Mouse (Mus musculus): Measurements from ENCODE around the gene Stx1b. TPM values are rescaled to one million over a fixed set of nuclear protein-coding genes. Genes with fewer than 3 reads are reported as not detected.
"Not testable (repeated sequence)": the region's sequence is repeated elsewhere in the genome, so short reads cannot be mapped to it uniquely, and the experiment has no call there.

Gene Stx1b
- polyA plus RNA-seq, 1 experiment from 2014 or later, result 0.80 TPM

DNA sequence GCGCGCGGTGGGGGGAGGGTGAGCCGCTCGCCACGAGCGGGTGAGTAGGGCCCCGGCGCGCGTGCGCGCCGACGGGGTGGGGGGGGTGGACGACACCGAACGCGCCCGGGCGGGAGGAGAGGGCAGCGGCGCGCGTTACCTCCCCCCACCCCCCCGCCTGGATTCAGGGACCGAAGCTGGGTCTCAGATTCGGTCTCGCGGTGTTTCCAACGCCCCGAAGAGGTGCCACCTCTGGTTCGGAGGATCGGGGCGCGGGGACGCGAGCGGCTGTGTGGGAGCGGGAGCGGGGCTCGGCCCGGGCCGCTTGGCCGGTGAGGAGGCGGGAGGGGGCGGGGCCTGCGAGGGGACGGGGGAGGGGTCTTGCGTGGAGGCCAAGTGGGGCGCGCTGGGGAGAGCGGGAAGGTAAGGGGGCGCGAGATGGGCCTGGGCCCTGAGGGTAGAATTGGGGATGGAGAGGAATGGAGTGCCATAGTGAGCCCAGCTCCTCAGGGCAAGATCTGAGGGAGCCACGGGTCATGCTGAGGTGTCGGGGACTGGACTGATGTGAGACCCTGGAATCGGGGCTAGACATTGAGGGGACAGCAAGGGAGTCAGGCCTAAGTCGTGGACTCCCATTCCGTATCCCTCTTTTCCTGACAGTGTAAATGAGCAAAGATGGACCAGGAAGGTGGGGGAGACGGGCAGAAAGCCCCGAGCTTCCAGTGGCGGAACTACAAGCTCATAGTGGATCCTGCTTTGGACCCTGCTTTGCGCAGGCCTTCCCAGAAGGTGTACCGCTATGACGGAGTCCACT is 46.7 kb downstream of the Stx1b start:
- H3K4me1 ChIP-seq (replicated peaks; ENCODE audit: control insufficient read depth, insufficient read depth), result peaks cover 3% of the 10 kb centered on the region; the same call in 1 of the 2 replicates
- peaks cover 4% of the 10 kb centered on the region for H3K36me3 ChIP-seq (ENCODE audit: control insufficient read depth, insufficient read depth, low read length)
- ATAC-seq (ENCODE audit: low FRiP score, low TSS enrichment), result peak; percentile 44
- no peaks in the 10 kb centered on the region for H3K9me3 ChIP-seq (ENCODE audit: control insufficient read depth, low read length)
- peak; percentile 74 for DNase-seq (ENCODE audit: low spot score)
- peak overlapping the region; percentile 64 for H3K4me2 ChIP-seq (replicated peaks; ENCODE audit: low read depth)
- 1% methylated on average over 42 of the region's 66 CpGs for WGBS
- H3K4me3 ChIP-seq (ENCODE audit: low read depth, low read length), result peak overlapping the region; percentile 90
- H3K27me3 ChIP-seq (ENCODE audit: control insufficient read depth, insufficient read depth, low read length), result no peaks in the 10 kb centered on the region
- peak overlapping the region; percentile 93 for H3K9ac ChIP-seq (ENCODE audit: low read length)
- TF ChIP-seq CTCF (IDR thresholded peaks at IDR 0.05; ENCODE audit: low read depth) (0 out of 2 replicates have a peak, but pooled peaks have one; percentile 2), EP300 (optimal IDR thresholded peaks at IDR 0.05) (no peak)
- peak overlapping the region; percentile 98 for H3K27ac ChIP-seq (replicated peaks)

- Histone ChIP-seq H3K27ac (replicated peaks) (peak overlapping the region; percentile 98), H3K9me3 (ENCODE audit: control insufficient read depth, low read length) (no peaks in the 10 kb centered on the region), H3K27me3 (ENCODE audit: control insufficient read depth, insufficient read depth, low read length) (no peaks in the 10 kb centered on the region), H3K4me1 (replicated peaks; ENCODE audit: control insufficient read depth, insufficient read depth) (peaks cover 3% of the 10 kb centered on the region; the same call in 1 of the 2 replicates), H3K4me2 (replicated peaks; ENCODE audit: low read depth) (peak overlapping the region; percentile 62), H3K36me3 (ENCODE audit: control insufficient read depth, insufficient read depth, low read length) (peaks cover 4% of the 10 kb centered on the region), H3K9ac (ENCODE audit: low read length) (peak overlapping the region; percentile 93), H3K4me3 (ENCODE audit: low read depth, low read length) (peak overlapping the region; percentile 90)
- peak; percentile 90 for ATAC-seq (ENCODE audit: low FRiP score, low TSS enrichment)
- TF ChIP-seq CTCF (IDR thresholded peaks at IDR 0.05; ENCODE audit: low read depth), result no peak
- no peak for TF ChIP-seq EP300 (optimal IDR thresholded peaks at IDR 0.05)
- peak; percentile 96 for DNase-seq (ENCODE audit: low spot score)
- 0% methylated on average over 54 of the region's 70 CpGs for WGBS
Measured at GRCm38 (mm10) chr7:127776878-127777473, 47.4 kb downstream of the Stx1b start.

DNA sequence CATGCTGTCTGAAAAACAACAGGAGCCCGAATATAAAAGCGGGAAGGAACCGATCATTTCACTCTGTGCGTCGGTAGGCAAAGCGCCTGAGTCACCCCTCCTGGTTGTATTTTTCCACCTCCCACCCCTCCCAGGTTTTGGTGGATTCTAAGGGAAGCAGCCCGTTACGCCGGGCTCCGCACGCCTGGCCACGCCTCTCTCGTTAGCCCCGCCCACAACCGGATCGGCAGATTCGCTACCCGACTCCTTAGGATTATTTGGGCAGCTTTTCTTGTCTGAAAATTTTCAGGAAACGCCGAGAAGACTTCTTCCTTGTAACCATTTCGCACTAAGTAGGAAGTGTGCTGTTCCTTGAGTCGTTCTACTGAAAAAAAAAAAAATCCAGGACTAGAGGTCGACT is 47.9 kb downstream of the Stx1b start, which contains the start of gene Setd1a:
Gene Setd1a (plus strand): TSS at position 245 of the 400 bp plus-strand sequence.
- peak within 1 kb of the TSS; percentile 90 for H3K4me3 ChIP-seq (ENCODE audit: low read depth, low read length)
- peak; percentile 55 for ATAC-seq (ENCODE audit: low FRiP score, low TSS enrichment)
- TF ChIP-seq EP300 (optimal IDR thresholded peaks at IDR 0.05) (no peak), CTCF (IDR thresholded peaks at IDR 0.05; ENCODE audit: low read depth) (no peak)
- H3K9ac ChIP-seq (ENCODE audit: low read length), result peak within 1 kb of the TSS; percentile 93
- H3K27me3 ChIP-seq (ENCODE audit: control insufficient read depth, insufficient read depth, low read length), result no peaks in the 10 kb centered on the region
- under 1% methylated on average over 23 of the region's 23 CpGs for WGBS
- H3K27ac ChIP-seq (replicated peaks), result peak within 1 kb of the TSS; percentile 98
- H3K4me1 ChIP-seq (replicated peaks; ENCODE audit: control insufficient read depth, insufficient read depth), result peaks cover 3% of the 10 kb centered on the region; the same call in 1 of the 2 replicates
- H3K9me3 ChIP-seq (ENCODE audit: control insufficient read depth, low read length), result no peaks in the 10 kb centered on the region
- H3K36me3 ChIP-seq (ENCODE audit: control insufficient read depth, insufficient read depth, low read length), result peaks cover 4% of the 10 kb centered on the region
- peak within 1 kb of the TSS; percentile 64 for H3K4me2 ChIP-seq (replicated peaks; ENCODE audit: low read depth)
- peak; percentile 86 for DNase-seq (ENCODE audit: low spot score)

DNA sequence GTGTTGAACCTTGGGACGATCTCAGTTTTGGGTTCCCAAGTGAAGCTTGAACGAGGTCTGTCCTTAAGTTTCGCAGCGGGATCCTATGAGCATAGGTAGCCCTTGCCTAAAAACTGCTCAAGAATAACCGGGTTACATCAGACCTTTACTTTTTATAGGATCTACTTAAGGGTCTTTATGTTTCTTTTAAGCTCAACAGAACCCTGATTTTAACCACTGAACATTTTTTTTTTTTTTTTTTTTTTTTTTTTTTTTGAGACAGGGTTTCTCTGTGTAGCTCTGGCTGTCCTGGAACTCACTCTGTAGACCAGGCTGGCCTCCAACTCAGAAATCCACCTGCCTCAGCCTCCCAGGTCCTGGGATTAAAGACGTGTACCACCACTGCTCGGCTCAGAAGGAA is 48.5 kb downstream of the Stx1b start:
- H3K4me1 ChIP-seq (replicated peaks; ENCODE audit: control insufficient read depth, insufficient read depth); H3K9me3 ChIP-seq (ENCODE audit: control insufficient read depth, low read length); H3K27me3 ChIP-seq (ENCODE audit: control insufficient read depth, insufficient read depth, low read length); ATAC-seq (ENCODE audit: low FRiP score, low TSS enrichment); H3K36me3 ChIP-seq (ENCODE audit: control insufficient read depth, insufficient read depth, low read length); DNase-seq (ENCODE audit: low spot score): not testable (repeated sequence)
- peak overlapping the region; percentile 62 for H3K4me2 ChIP-seq (replicated peaks; ENCODE audit: low read depth)
- peak overlapping the region; percentile 98; the same call in 1 of the 2 replicates for H3K27ac ChIP-seq (replicated peaks)
- H3K9ac ChIP-seq (ENCODE audit: low read length), result peak overlapping the region; percentile 93
- WGBS, result 71% methylated on average over 7 of the region's 7 CpGs
- H3K4me3 ChIP-seq (ENCODE audit: low read depth, low read length), result peak overlapping the region; percentile 90

DNA sequence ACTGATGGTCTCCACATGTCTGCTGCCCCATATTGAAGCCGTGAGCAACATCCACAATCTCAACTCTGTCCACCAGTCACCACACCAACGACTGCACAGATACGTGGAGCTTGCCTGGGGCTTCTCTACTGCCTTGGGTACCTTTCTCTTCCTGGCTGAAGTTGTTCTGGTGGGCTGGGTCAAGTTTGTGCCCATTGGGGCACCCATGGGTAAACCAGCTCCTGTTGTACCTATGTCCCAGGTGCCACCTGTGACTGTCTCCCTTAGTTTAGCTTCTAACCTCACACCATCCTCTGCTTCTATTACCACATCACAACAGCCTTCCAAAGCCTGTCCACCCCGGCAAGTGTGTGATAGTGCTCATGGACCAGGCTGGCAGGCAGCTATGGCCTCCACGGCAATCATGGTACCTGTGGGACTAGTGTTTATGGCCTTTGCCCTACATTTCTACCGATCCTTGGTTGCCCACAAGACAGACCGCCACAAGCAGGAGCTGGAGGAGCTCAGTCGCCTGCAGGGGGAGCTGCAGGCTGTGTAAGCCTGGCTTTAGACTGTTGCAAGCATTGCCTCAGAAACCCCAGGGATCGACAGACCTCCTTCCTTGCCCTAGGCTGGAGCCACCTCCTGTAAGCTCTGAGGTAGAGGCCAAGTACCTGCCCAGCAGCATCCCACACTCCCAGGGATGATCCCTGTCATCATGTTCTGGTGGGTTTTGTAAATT is 50.5 kb downstream of the Stx1b start:
- Histone ChIP-seq H3K4me2 (replicated peaks; ENCODE audit: low read depth) (no peak overlapping the region), H3K36me3 (ENCODE audit: control insufficient read depth, insufficient read depth, low read length) (no peaks in the 10 kb centered on the region; the same call in 1 of the 2 replicates), H3K4me3 (ENCODE audit: low read depth, low read length) (no peak overlapping the region), H3K9ac (ENCODE audit: low read length) (no peak overlapping the region), H3K9me3 (ENCODE audit: control insufficient read depth, low read length) (no peaks in the 10 kb centered on the region), H3K27me3 (ENCODE audit: control insufficient read depth, insufficient read depth, low read length) (no peaks in the 10 kb centered on the region), H3K4me1 (replicated peaks; ENCODE audit: control insufficient read depth, insufficient read depth) (peaks cover 7% of the 10 kb centered on the region), H3K27ac (replicated peaks) (0 out of 2 replicates have a peak overlapping the region, but pooled peaks have one; percentile 18)
- peak; percentile 83 for DNase-seq (ENCODE audit: low spot score)
- 39% methylated on average over 9 of the region's 9 CpGs for WGBS
- no peak for ATAC-seq (ENCODE audit: low FRiP score, low TSS enrichment)
- no peak for TF ChIP-seq EP300 (optimal IDR thresholded peaks at IDR 0.05)
- peak; percentile 88 for TF ChIP-seq CTCF (IDR thresholded peaks at IDR 0.05; ENCODE audit: low read depth)
